Mouse (Mus musculus): Measurements from ENCODE around the gene 2610301B20Rik. TPM values are rescaled to one million over a fixed set of nuclear protein-coding genes. Genes with fewer than 3 reads are reported as not detected.
"Not testable (repeated sequence)": the region's sequence is repeated elsewhere in the genome, so short reads cannot be mapped to it uniquely, and the experiment has no call there.

2610301B20Rik gene
- polyA plus RNA-seq, 1 experiment = 0.23 TPM

DNA sequence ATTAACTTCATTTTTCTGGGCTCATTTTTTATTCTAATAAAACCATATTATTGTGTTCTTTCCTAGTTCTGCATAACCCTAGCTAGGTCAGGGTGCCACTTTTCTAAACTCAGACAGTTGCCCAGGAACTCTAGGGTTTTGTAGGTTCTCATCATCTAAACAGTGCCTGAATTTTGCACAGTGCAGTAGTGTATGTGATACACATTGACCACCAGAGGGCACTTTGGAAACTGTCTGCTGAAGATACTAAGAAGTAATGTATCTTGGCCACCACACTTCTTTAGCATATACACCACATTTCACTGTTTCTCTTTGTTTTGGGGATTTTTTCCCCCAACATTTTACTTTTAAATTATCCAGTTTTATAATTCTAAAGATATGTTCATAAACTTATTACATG lies 22.6 kb downstream of the 2610301B20Rik start:
- Histone ChIP-seq H3K36me3 (ENCODE audit: control insufficient read depth) (peaks cover 41% of the 10 kb centered on the region), H3K9me3 (ENCODE audit: control insufficient read depth, low read length) (no peaks in the 10 kb centered on the region), H3K4me3 (replicated peaks) (no peak overlapping the region), H3K4me1 (ENCODE audit: control insufficient read depth) (no peaks in the 10 kb centered on the region), H3K27me3 (ENCODE audit: control insufficient read depth) (no peaks in the 10 kb centered on the region)
- TF ChIP-seq TAL1 (IDR thresholded peaks at IDR 0.05; ENCODE audit: low read length) (no peak), GATA1 (IDR thresholded peaks at IDR 0.05; ENCODE audit: low read length) (no peak)

DNA sequence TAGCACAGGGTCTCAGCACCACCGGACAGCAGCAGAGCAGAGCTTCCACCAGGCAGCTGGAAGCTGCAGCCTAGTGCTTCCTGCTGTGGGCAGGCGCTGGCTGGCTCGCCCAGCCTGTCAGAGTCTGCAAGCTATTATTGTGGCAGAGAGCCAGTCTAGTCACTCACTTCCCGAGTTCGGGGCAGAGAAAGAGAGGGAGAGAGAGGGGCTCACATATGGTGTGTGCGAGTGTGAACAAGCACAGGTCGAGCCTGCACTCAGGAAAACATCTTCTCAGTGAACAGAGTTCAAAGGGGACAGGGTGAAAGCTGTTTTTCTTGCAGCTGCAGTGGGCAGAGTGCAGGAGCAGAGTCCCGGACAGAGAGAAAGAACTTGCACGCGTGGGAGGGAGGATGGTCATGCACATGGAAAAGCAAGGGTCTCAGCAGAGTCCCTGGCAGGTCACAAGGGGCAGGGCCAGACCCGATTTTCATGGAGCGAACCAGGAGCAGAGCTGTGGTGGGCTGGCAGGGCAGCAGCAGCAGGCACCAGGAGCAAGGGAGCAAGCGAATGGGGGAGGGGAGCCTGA lies 31.0 kb downstream of the 2610301B20Rik start:
- H3K4me1 ChIP-seq (ENCODE audit: control insufficient read depth) = peaks cover 8% of the 10 kb centered on the region
- H3K36me3 ChIP-seq (ENCODE audit: control insufficient read depth) = no peaks in the 10 kb centered on the region
- TF ChIP-seq TAL1 (IDR thresholded peaks at IDR 0.05; ENCODE audit: low read length) (no peak), GATA1 (IDR thresholded peaks at IDR 0.05; ENCODE audit: low read length) (no peak)
- no peaks in the 10 kb centered on the region for H3K9me3 ChIP-seq (ENCODE audit: control insufficient read depth, low read length)
- no peaks in the 10 kb centered on the region for H3K27me3 ChIP-seq (ENCODE audit: control insufficient read depth)
- no peak overlapping the region for H3K4me3 ChIP-seq (replicated peaks)

DNA sequence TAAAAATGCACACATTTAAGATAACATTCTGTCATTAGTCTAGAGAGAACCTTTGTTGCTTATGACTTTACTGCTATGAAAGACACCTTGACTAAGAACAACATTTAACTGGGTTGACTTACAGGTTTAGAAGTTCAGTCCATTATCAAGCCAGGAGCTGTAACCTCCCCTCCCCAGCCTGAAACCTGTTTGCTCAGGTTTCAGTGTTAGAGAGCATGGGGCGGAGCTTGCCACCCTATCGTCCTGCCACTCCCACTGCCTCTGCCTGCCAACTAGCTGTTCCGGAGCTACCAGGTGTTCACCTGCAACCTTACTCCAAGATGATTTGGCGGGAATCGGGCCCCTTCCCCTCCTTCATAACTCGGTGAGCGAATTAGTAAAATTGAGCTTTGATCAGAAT lies 37.1 kb downstream of the 2610301B20Rik start:
- H3K4me3 ChIP-seq (replicated peaks); H3K36me3 ChIP-seq (ENCODE audit: control insufficient read depth); H3K9me3 ChIP-seq (ENCODE audit: control insufficient read depth, low read length); H3K27me3 ChIP-seq (ENCODE audit: control insufficient read depth): not testable (repeated sequence)
- H3K4me1 ChIP-seq (ENCODE audit: control insufficient read depth) = peaks cover 49% of the 10 kb centered on the region

DNA sequence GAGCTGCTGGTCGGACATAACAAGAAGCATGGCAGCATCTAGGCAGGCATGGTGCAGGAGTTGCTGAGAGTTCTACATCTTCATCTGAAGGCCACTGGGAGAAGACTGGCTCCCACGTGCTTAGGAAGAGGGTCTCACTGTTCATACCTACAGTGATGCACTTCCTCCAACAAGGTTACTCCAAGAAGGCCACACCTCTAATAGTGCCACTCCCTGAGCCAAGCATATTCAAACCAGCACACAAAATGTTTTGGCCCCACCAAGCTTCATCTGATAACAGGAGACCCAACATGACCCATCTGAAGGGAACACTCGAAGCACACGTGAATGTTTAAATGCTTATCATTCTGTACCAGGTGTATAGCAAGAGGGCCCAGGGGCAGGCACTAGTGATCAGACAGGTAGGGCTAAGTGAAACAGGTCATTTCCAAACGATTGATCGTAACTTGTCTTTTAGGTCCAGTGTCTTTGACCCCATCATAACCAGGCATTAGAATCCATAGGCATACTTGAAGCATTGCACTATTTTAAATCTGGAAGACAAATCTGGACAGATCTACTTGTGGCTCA lies 37.7 kb downstream of the 2610301B20Rik start:
- no peaks in the 10 kb centered on the region for H3K27me3 ChIP-seq (ENCODE audit: control insufficient read depth)
- TF ChIP-seq GATA1 (IDR thresholded peaks at IDR 0.05; ENCODE audit: low read length) = no peak
- no peak for TF ChIP-seq TAL1 (IDR thresholded peaks at IDR 0.05; ENCODE audit: low read length)
- H3K9me3 ChIP-seq (ENCODE audit: control insufficient read depth, low read length) = peaks cover under 1% of the 10 kb centered on the region; the same call in 1 of the 2 replicates
- peaks cover 55% of the 10 kb centered on the region for H3K4me1 ChIP-seq (ENCODE audit: control insufficient read depth)
- H3K36me3 ChIP-seq (ENCODE audit: control insufficient read depth) = no peaks in the 10 kb centered on the region
- H3K4me3 ChIP-seq (replicated peaks) = no peak overlapping the region

DNA sequence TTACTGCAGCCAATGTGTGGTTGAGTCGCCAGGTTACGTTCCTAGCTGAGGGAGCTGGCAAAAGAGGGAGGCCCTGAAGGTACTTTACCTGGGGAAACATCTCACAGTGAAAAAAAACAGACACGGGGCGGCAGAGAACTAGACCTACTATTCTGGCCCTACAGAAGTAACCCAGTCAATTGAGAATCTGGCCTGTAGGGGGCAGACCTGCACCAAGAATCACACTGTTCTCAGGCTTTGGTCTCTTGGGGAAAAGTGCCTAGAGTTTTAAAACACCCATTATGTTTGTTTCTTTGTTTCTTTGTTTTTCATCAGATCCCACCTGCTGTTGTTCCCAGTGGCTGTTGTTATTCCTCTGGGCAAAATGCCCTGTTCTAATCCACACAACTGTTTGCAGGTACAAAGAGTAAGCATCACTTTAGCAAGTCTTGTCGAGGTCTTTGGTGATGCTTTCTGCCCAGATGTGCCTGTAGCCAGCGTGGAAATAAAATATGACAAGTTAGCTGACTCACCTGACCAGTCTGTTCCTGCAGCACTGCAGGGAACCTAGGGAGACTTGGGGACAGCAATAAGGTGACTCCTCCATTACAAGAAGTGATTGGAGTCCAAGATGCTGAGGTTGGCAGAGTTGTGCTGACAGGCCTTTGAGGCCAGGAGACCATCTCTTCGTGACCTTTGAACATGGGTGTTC lies 38.5 kb downstream of the 2610301B20Rik start:
- H3K4me3 ChIP-seq (replicated peaks) = no peak overlapping the region
- TF ChIP-seq TAL1 (IDR thresholded peaks at IDR 0.05; ENCODE audit: low read length) (no peak), GATA1 (IDR thresholded peaks at IDR 0.05; ENCODE audit: low read length) (no peak)
- no peaks in the 10 kb centered on the region for H3K36me3 ChIP-seq (ENCODE audit: control insufficient read depth)
- H3K27me3 ChIP-seq (ENCODE audit: control insufficient read depth) = no peaks in the 10 kb centered on the region
- peaks cover 55% of the 10 kb centered on the region for H3K4me1 ChIP-seq (ENCODE audit: control insufficient read depth)
- H3K9me3 ChIP-seq (ENCODE audit: control insufficient read depth, low read length) = peaks cover 5% of the 10 kb centered on the region

DNA sequence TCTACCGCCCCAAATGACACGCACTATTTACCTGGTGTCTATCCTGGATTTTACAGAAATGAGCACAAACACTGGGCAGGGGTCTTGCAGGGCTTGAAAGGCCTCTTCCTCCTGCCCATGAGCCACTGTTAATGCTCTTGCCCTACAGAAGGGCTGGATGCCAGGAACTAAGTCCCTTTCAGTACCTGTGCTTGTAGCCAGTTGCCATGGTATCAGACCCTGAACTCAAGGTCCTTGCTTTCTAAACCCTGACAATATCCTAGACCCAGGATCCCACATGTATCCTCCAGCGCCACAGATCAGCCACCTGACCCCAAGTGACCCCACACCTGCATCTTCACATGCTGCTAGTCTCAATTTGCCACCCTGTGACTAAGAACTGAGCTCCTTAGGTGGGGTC lies 39.1 kb downstream of the 2610301B20Rik start:
- peaks cover 6% of the 10 kb centered on the region for H3K9me3 ChIP-seq (ENCODE audit: control insufficient read depth, low read length)
- peaks cover 55% of the 10 kb centered on the region for H3K4me1 ChIP-seq (ENCODE audit: control insufficient read depth)
- no peak for TF ChIP-seq TAL1 (IDR thresholded peaks at IDR 0.05; ENCODE audit: low read length)
- H3K4me3 ChIP-seq (replicated peaks) = no peak overlapping the region
- no peaks in the 10 kb centered on the region for H3K27me3 ChIP-seq (ENCODE audit: control insufficient read depth)
- no peaks in the 10 kb centered on the region for H3K36me3 ChIP-seq (ENCODE audit: control insufficient read depth)

DNA sequence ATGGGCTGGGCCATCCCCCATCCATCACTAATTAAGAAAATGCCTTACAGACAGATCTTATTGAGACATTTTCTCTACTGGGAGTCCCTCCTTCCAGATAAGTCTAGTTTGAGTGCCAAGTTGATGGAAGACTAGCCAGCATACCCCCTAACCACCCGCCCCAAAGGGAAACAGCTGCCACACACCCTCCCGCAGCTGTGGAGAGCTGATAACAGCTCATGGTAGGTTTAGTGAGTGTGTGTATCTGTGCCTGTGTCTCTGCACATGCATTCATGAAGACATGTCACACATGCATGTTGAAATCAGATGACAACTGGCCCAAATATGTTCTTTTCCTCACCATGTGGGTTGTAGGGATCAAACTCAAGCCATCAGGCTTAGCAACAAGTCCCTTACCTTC lies 40.5 kb downstream of the 2610301B20Rik start:
- no peaks in the 10 kb centered on the region for H3K36me3 ChIP-seq (ENCODE audit: control insufficient read depth)
- H3K9me3 ChIP-seq (ENCODE audit: control insufficient read depth, low read length) = peaks cover 6% of the 10 kb centered on the region
- no peaks in the 10 kb centered on the region for H3K27me3 ChIP-seq (ENCODE audit: control insufficient read depth)
- H3K4me3 ChIP-seq (replicated peaks) = peak overlapping the region; percentile 47
- TF ChIP-seq TAL1 (IDR thresholded peaks at IDR 0.05; ENCODE audit: low read length) (peak; percentile 99), GATA1 (IDR thresholded peaks at IDR 0.05; ENCODE audit: low read length) (peak; percentile 94)
- H3K4me1 ChIP-seq (ENCODE audit: control insufficient read depth) = peaks cover 59% of the 10 kb centered on the region

DNA sequence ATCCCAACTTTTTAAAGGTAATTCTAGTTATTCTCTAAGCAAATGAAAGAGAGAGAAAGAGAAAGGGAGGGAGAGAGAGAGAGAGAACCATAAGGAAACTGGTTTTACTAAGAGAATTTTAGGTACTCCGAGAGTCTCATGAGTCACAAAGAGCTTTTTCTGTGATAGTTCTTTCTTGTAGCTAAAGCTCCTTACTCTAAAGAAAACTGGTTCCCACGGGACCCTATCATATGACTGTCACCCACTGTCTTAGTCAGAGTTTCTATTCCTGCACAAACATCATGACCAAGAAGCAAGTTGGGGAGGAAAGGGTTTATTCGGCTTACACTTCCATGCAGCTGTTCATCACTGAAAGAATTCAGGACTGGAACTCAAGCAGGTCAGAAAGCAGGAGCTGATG lies 41.0 kb downstream of the 2610301B20Rik start:
- Histone ChIP-seq H3K4me3 (replicated peaks) (no peak overlapping the region), H3K36me3 (ENCODE audit: control insufficient read depth) (no peaks in the 10 kb centered on the region), H3K4me1 (ENCODE audit: control insufficient read depth) (peaks cover 59% of the 10 kb centered on the region), H3K9me3 (ENCODE audit: control insufficient read depth, low read length) (peaks cover 6% of the 10 kb centered on the region), H3K27me3 (ENCODE audit: control insufficient read depth) (no peaks in the 10 kb centered on the region)
- no peak for TF ChIP-seq GATA1 (IDR thresholded peaks at IDR 0.05; ENCODE audit: low read length)

DNA sequence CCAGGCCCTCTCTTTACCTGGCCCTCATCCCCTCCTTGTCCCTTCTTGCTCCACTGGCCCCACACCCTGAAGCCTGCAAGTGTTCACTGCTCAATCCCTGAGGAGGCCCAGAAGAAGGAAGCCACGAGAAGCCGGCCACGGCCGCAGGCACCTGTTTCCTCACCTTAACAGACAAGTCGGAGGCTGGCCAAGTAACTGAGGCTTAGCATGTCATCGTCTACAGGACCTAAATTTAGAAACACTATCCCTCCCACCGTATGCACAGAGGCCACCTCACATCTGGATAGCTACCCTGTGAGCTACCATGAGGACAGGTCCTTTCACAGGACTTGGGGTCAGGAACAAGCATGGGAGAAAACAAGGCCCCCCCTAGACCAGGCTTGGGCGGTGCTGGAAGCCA lies 44.1 kb downstream of the 2610301B20Rik start:
- no peaks in the 10 kb centered on the region for H3K27me3 ChIP-seq (ENCODE audit: control insufficient read depth)
- peaks cover 38% of the 10 kb centered on the region for H3K4me1 ChIP-seq (ENCODE audit: control insufficient read depth)
- no peaks in the 10 kb centered on the region for H3K36me3 ChIP-seq (ENCODE audit: control insufficient read depth)
- no peak overlapping the region for H3K4me3 ChIP-seq (replicated peaks)
- TF ChIP-seq GATA1 (IDR thresholded peaks at IDR 0.05; ENCODE audit: low read length) = no peak
- TF ChIP-seq TAL1 (IDR thresholded peaks at IDR 0.05; ENCODE audit: low read length) = no peak
- H3K9me3 ChIP-seq (ENCODE audit: control insufficient read depth, low read length) = peaks cover 6% of the 10 kb centered on the region
